Mouse (Mus musculus) myocyte (in vitro differentiated cells): ENCODE data around the gene Ccnyl1. TPM values are rescaled to one million over a fixed set of nuclear protein-coding genes. Genes with fewer than 3 reads are reported as not detected.

Source experiments
- H3K27me3 ChIP-seq: one replicate; pipeline ENCODE4 v1.6.1; 2011; ENCODE audit not compliant: control insufficient read depth, insufficient read depth, insufficient read length
- H3K36me3 ChIP-seq: one replicate; pipeline ENCODE4 v1.6.1; 2011; ENCODE audit not compliant: control insufficient read depth, insufficient read depth
- H3K4me2 ChIP-seq: one replicate; pipeline ENCODE4 v1.6.1; 2011; ENCODE audit warnings: low read depth, control low read depth
- H3K4me3 ChIP-seq: one replicate; pipeline ENCODE4 v1.5.1; 2011; ENCODE audit warnings: mild to moderate bottlenecking, control low read depth, moderate library complexity
- H3K79me2 ChIP-seq: one replicate; pipeline ENCODE4 v1.6.1; 2011; ENCODE audit not compliant: control insufficient read depth, insufficient read depth
- H3ac ChIP-seq: one replicate; pipeline ENCODE4 v1.6.1; 2011; ENCODE audit not compliant: control insufficient read depth, insufficient read length
- CEBPB ChIP-seq: IDR thresholded peaks from 2 replicates; pipeline ENCODE4 v1.6.1; 2011; ENCODE audit warnings: mild to moderate bottlenecking, moderate library complexity; ENCODE audit not compliant: poor library complexity, insufficient read depth, severe bottlenecking
- E2F4 ChIP-seq: IDR thresholded peaks from one replicate; pipeline ENCODE4 v1.6.1; 2011; ENCODE audit warnings: mild to moderate bottlenecking, control low read depth, moderate library complexity; ENCODE audit not compliant: insufficient read depth
- MAX ChIP-seq: IDR thresholded peaks from one replicate; pipeline ENCODE4 v1.6.1; 2011; ENCODE audit warnings: low read depth, mild to moderate bottlenecking, control low read depth
- MYOD1 ChIP-seq, 3 experiments: IDR thresholded peaks; one replicate each; pipeline ENCODE4 v1.6.1; 2011; ENCODE audit warnings: control low read depth in 2 of 3, low read depth in 2 of 3, mild to moderate bottlenecking in 2 of 3, moderate library complexity in 1 of 3; ENCODE audit not compliant: insufficient read length in 2 of 3, control insufficient read depth in 1 of 3
- MYOG ChIP-seq, 3 experiments: IDR thresholded peaks; one replicate each; pipeline ENCODE4 v1.6.1; 2011; ENCODE audit warnings: control low read depth in 2 of 3, low read depth in 2 of 3, mild to moderate bottlenecking in 2 of 3; ENCODE audit not compliant: insufficient read length in 2 of 3, control insufficient read depth in 1 of 3, insufficient read depth in 1 of 3
- POLR2A ChIP-seq: IDR thresholded peaks from one replicate; pipeline ENCODE4 v1.6.1; 2011; ENCODE audit warnings: low read depth, mild to moderate bottlenecking, control low read depth, moderate library complexity; ENCODE audit not compliant: insufficient read length
- POLR2AphosphoS2 ChIP-seq: IDR thresholded peaks from one replicate; pipeline ENCODE4 v1.6.1; 2011; ENCODE audit warnings: low read depth, control low read depth; ENCODE audit not compliant: insufficient read length
- REST ChIP-seq: IDR thresholded peaks from one replicate; pipeline ENCODE4 v1.6.1; 2011; ENCODE audit warnings: mild to moderate bottlenecking, control low read depth, moderate library complexity; ENCODE audit not compliant: insufficient read depth, insufficient read length
- SRF ChIP-seq: IDR thresholded peaks from one replicate; pipeline ENCODE4 v1.6.1; 2011; ENCODE audit warnings: low read depth; ENCODE audit not compliant: control insufficient read depth, insufficient read length
- TCF12 ChIP-seq: IDR thresholded peaks from one replicate; pipeline ENCODE4 v1.6.1; 2011; ENCODE audit warnings: mild to moderate bottlenecking, control low read depth; ENCODE audit not compliant: poor library complexity, insufficient read depth, severe bottlenecking
- TCF3 ChIP-seq: IDR thresholded peaks from one replicate; pipeline ENCODE4 v1.6.1; 2011; ENCODE audit warnings: low read depth, control low read depth; ENCODE audit not compliant: insufficient read length
- USF1 ChIP-seq: IDR thresholded peaks from one replicate; pipeline ENCODE4 v1.6.1; 2011; ENCODE audit warnings: low read depth, mild to moderate bottlenecking, control low read depth, moderate library complexity
- polyA plus RNA-seq: library from polyadenylated mRNA; unstranded; fragments of >200 nt; fragmentation: generic; extraction: Trizol; gene quantifications from one replicate; pipeline ENCODE4 v1.2.1, GENCODE M21; 2012; ENCODE audit warnings: missing spikeins

The Ccnyl1 gene
- polyA plus RNA-seq, 1 experiment, result 16.0 TPM

DNA sequence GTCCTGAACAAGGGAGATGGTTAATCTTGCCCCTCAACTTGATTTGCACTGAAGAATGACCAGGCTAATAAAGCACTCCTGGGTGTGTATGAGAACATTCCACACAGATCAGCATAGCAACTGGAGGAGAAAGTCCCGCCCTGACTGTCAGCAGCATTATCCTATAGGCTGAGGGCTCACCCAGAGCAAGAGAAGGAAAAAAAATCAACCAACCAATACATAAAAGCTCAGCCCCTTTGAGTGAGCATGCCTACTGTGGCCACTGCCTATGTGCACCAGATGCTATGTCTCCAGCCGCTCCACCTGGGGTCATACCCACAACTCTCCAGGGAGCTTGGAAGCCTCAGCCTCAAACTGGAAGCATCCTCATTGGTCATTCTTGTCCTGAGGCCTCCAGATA is 20.8 kb upstream of the Ccnyl1 start:
- TF ChIP-seq POLR2A, result no peak
- TF ChIP-seq MAX, result no peak
- no peak for TF ChIP-seq REST
- no peak for TF ChIP-seq CEBPB
- no peak for TF ChIP-seq TCF3
- no peak for TF ChIP-seq USF1
- no peak for TF ChIP-seq POLR2AphosphoS2
- no peak for TF ChIP-seq TCF12
- TF ChIP-seq E2F4, result no peak
- TF ChIP-seq MYOD1 (IDR thresholded peaks at IDR 0.05; ENCODE audit: control insufficient read depth in 1 of 3, insufficient read length in 2 of 3, low read depth in 2 of 3), result no peak
- TF ChIP-seq SRF, result no peak
- no peak for TF ChIP-seq MYOG (IDR thresholded peaks at IDR 0.05; ENCODE audit: control insufficient read depth in 1 of 3, insufficient read depth in 1 of 3, insufficient read length in 2 of 3, low read depth in 2 of 3)
- H3ac ChIP-seq, result no peak overlapping the region
- peak overlapping the region; percentile 39 for H3K4me2 ChIP-seq
- no peaks in the 10 kb centered on the region for H3K79me2 ChIP-seq
- H3K27me3 ChIP-seq, result no peaks in the 10 kb centered on the region
- no peak overlapping the region for H3K4me3 ChIP-seq
- H3K36me3 ChIP-seq, result no peaks in the 10 kb centered on the region

DNA sequence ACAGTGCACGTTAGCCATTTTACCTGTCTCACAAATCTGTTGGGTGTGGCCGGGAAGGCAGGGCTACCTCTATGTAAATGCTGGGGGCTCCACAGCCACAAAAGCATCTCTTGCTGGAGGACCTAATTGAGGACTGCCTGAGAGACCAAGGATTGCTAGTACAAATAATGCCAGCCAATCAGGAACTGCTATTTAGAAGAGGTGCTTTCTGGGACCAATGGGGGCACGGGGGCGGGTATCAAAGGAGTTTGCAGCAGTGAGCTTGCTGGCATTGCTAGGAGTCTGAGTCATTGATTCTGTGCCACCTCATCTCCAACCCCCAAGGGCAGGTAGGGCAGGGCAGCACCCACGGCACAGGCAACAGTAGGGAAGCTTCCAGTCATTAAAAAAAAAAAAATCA is 16.3 kb upstream of the Ccnyl1 start:
- Histone ChIP-seq H3K36me3 (no peaks in the 10 kb centered on the region), H3K79me2 (no peaks in the 10 kb centered on the region), H3K4me3 (no peak overlapping the region), H3ac (no peak overlapping the region), H3K4me2 (no peak overlapping the region), H3K27me3 (no peaks in the 10 kb centered on the region)
- TF ChIP-seq TCF3 (no peak), CEBPB (no peak), POLR2A (no peak), REST (no peak), MAX (no peak), POLR2AphosphoS2 (no peak), MYOG (IDR thresholded peaks at IDR 0.05; ENCODE audit: control insufficient read depth in 1 of 3, insufficient read depth in 1 of 3, insufficient read length in 2 of 3, low read depth in 2 of 3) (no peak), MYOD1 (IDR thresholded peaks at IDR 0.05; ENCODE audit: control insufficient read depth in 1 of 3, insufficient read length in 2 of 3, low read depth in 2 of 3) (no peak), SRF (no peak), USF1 (no peak)

DNA sequence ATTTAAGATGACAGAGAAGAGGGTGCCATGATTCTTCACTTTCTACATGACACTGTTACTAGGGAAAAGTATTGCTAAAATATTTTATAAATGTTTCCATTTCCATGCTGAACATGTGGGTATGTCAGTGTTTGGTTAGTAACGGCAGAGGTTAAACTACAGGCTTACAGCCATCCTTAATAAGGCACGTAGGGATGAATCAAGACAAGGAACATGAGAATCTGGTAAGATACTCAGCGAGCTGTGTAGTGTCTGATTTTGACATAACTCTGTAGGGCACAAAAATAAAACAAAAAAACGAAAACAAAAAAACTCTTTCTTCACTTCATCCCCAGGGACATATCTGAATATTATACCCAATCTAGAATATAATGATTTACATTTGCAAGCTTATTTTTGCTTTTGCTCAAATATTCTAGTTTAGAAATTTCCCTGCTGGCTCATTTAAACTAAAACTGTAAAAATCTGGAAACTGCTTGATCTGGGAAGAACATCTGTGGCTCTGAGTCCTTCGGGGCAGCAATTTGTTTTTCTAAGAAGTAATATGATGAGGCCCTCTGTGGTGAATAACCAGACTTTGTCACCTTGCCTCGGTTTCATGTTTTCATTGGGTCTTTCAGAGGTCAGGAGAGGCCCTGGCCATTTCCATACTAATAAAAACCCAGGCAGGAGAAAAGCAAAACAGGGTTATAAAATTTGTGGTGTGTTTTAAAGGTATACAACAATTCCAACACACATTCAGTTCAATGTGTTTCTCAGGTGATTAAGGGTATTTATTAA is 14.0 kb upstream of the Ccnyl1 start:
- Histone ChIP-seq H3K4me2 (peak overlapping the region; percentile 49), H3K27me3 (no peaks in the 10 kb centered on the region), H3K79me2 (no peaks in the 10 kb centered on the region), H3K36me3 (no peaks in the 10 kb centered on the region), H3ac (no peak overlapping the region), H3K4me3 (no peak overlapping the region)
- TF ChIP-seq TCF3, result no peak

DNA sequence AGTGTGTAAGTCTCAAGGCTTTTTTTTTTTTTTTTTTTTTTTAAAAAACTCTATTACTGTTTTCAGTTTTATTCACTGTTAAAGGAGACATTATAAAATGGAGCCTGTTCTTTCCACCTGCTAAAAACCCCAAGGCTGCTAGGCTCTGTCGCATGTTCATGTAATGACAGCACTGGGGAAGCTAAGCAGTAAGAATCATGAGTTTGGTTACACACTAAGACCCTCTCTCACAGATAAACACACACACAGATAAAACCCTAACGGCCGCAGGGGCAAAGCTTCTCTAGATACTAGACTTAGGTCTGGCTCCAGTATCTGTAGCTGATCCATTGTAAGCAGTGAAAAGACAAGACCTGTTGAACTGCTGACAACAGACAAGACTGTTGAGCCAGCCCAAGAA is 8.8 kb upstream of the Ccnyl1 start:
- Histone ChIP-seq H3K4me2 (no peak overlapping the region), H3ac (no peak overlapping the region), H3K27me3 (no peaks in the 10 kb centered on the region), H3K4me3 (no peak overlapping the region), H3K36me3 (peaks cover 7% of the 10 kb centered on the region), H3K79me2 (no peaks in the 10 kb centered on the region)
- TF ChIP-seq MYOG (IDR thresholded peaks at IDR 0.05; ENCODE audit: control insufficient read depth in 1 of 3, insufficient read depth in 1 of 3, insufficient read length in 2 of 3, low read depth in 2 of 3), result no peak
- no peak for TF ChIP-seq USF1

DNA sequence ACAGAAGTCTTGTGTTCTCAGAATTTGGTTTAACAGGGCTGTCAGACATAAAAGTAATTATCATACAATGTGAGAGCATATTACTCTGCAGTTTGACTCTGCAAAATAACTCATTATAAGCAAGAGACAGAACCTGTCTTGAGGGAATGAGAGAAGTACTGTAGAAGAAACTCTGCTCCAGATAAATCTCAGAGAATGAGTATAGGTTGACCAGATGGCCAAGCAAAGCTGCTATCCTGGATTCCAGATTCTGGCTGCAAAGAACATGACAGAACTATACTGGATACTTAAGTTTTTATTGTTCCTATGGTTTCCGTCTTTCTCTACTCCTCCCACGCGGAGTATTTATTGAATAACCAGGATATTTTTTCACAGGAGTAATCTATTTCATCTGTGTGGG is 7.2 kb upstream of the Ccnyl1 start:
- Histone ChIP-seq H3K36me3 (peaks cover 7% of the 10 kb centered on the region), H3K79me2 (no peaks in the 10 kb centered on the region), H3K27me3 (no peaks in the 10 kb centered on the region), H3K4me2 (no peak overlapping the region), H3K4me3 (no peak overlapping the region), H3ac (no peak overlapping the region)
- TF ChIP-seq CEBPB, result no peak
- TF ChIP-seq TCF12, result no peak
- TF ChIP-seq TCF3, result no peak
- no peak for TF ChIP-seq POLR2A
- no peak for TF ChIP-seq MAX
- TF ChIP-seq E2F4, result no peak
- no peak for TF ChIP-seq MYOG (IDR thresholded peaks at IDR 0.05; ENCODE audit: control insufficient read depth in 1 of 3, insufficient read depth in 1 of 3, insufficient read length in 2 of 3, low read depth in 2 of 3)
- TF ChIP-seq USF1, result no peak
- no peak for TF ChIP-seq SRF
- TF ChIP-seq POLR2AphosphoS2, result no peak
- TF ChIP-seq REST, result no peak
- no peak for TF ChIP-seq MYOD1 (IDR thresholded peaks at IDR 0.05; ENCODE audit: control insufficient read depth in 1 of 3, insufficient read length in 2 of 3, low read depth in 2 of 3)
